Mouse (Mus musculus): Measurements from ENCODE around the gene Olfr203. TPM values are rescaled to one million over a fixed set of nuclear protein-coding genes. Genes with fewer than 3 reads are reported as not detected.

Gene Olfr203
- polyA plus RNA-seq (2021; fragmentation: Nextera tagmentation): not detected in 2 replicates
- long read RNA-seq, experiment 1: 0 reads
- long read RNA-seq, experiment 2: 0 reads

GRCm38 (mm10) chr16:59298581-59298980 lies at the start of gene Olfr203:
TSS of gene Olfr203 (plus strand) at chr16:59298881.

GRCm38 (mm10) chr16:59272532-59272931 lies 26.1 kb upstream of the Olfr203 start, which contains the start of gene Olfr201:
TSS of gene Olfr201 (minus strand) at chr16:59272632.

DNA sequence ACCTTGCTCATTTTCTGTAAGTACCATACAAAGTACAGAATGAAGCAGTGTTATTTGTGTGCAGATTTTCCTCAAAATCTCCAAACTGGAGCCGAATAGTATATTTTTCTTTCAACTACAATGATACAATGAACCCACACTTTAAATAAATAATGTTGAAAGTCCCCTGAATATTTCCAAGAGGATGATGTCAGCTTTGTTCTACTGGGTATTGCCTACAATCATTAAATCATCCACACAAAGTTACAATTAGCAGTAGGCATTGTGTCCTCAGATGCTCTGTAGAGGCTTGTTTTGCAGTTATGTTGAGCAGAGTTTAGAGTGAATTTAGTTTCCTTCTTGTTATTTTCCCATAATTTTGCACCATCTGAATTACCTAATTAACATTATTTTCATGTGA lies 12.0 kb upstream of the Olfr203 start, which contains the start of gene Olfr202:
Olfr202 (minus strand) TSS at position 101 of the 400 bp plus-strand sequence.

GRCm38 (mm10) chr16:59318148-59318547 lies 19.5 kb downstream of the Olfr203 start, which contains the start of gene Olfr204:
TSS of gene Olfr204 (minus strand) at chr16:59318248.

DNA sequence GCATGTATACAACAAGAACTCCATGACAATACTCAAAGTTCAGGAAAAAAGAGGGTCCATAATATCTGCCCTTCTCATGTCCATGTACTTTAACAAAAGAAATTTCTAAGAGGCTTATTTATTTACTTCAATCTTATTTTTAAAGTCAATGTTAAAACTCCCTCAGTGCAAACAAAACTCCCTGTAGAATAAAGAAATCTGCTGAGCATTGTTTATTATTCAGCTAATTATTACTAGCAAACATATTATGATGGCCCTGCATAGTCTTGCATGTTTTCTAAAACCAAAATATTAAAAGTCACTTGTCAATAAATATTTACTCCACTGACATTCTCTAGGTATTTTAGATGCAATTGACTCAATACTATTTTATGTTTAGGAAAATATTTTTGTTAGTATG lies 32.4 kb downstream of the Olfr203 start, which contains the start of gene Olfr205:
Olfr205 (minus strand) TSS at position 101 of the 400 bp plus-strand sequence.

GRCm38 (mm10) chr16:59349146-59349545 lies 50.5 kb downstream of the Olfr203 start, which contains the start of gene Olfr206:
TSS of gene Olfr206 (minus strand) at chr16:59349246.

Other genes with a start within 250 kb of the Olfr203 start
- gene Olfr190, start 220.9 kb upstream of the Olfr203 start, polyA plus RNA-seq (2021; fragmentation: Nextera tagmentation): not detected in 2 replicates
- not detected in 2 replicates for gene Olfr191, start 209.1 kb upstream of the Olfr203 start, polyA plus RNA-seq (2021; fragmentation: Nextera tagmentation)
- gene Olfr193, start 187.0 kb upstream of the Olfr203 start, polyA plus RNA-seq (2021; fragmentation: Nextera tagmentation): not detected in 2 replicates
- gene Olfr194, start 177.8 kb upstream of the Olfr203 start, polyA plus RNA-seq (2021; fragmentation: Nextera tagmentation): not detected in 2 replicates
- gene Olfr195, start 151.8 kb upstream of the Olfr203 start, polyA plus RNA-seq (2021; fragmentation: Nextera tagmentation): not detected in 2 replicates
- gene Olfr196, start 128.4 kb upstream of the Olfr203 start, polyA plus RNA-seq (2021; fragmentation: Nextera tagmentation): not detected in 2 replicates
- gene Olfr198, start 95.3 kb upstream of the Olfr203 start, polyA plus RNA-seq (2021; fragmentation: Nextera tagmentation): not detected in 2 replicates
- gene Olfr199, start 79.1 kb upstream of the Olfr203 start, polyA plus RNA-seq (2021; fragmentation: Nextera tagmentation): not detected in 2 replicates
- not detected in 2 replicates for gene Olfr201, start 26.2 kb upstream of the Olfr203 start, polyA plus RNA-seq (2021; fragmentation: Nextera tagmentation)
- not detected in 2 replicates for gene Olfr202, start 12.1 kb upstream of the Olfr203 start, polyA plus RNA-seq (2021; fragmentation: Nextera tagmentation)
- not detected in 2 replicates for gene Olfr204, start 19.4 kb downstream of the Olfr203 start, polyA plus RNA-seq (2021; fragmentation: Nextera tagmentation)
- not detected in 2 replicates for gene Olfr205, start 32.3 kb downstream of the Olfr203 start, polyA plus RNA-seq (2021; fragmentation: Nextera tagmentation)
- gene Olfr206, start 50.4 kb downstream of the Olfr203 start, polyA plus RNA-seq (2021; fragmentation: Nextera tagmentation): not detected in 2 replicates
- not detected in 2 replicates for gene Olfr209, start 65.1 kb downstream of the Olfr203 start, polyA plus RNA-seq (2021; fragmentation: Nextera tagmentation)
- not detected in 2 replicates for gene Gabrr3, start 108.5 kb downstream of the Olfr203 start, polyA plus RNA-seq (2021; fragmentation: Nextera tagmentation)
- 11.1 and 11.9 TPM in 2 replicates for gene Riox2, start 172.9 kb downstream of the Olfr203 start, polyA plus RNA-seq (2021; fragmentation: Nextera tagmentation)

Measured in left cerebral cortex, adult 6 months (tissue).